Mouse (Mus musculus): ENCODE results near the gene Ankfn1. TPM values are rescaled to one million over a fixed set of nuclear protein-coding genes. Genes with fewer than 3 reads are reported as not detected.

The Ankfn1 gene
- total RNA-seq, 2 experiments from 2014 or later = 0.10 TPM; not detected in 1

- intact Hi-C loops (cut with DNase I) = loop anchor here (10.0 kb wide), 1 partner anchor 240 kb away; no protein-coding TSS in a partner anchor
- no peak for DNase-seq
Observed at GRCm38 (mm10) chr11:89404489-89404888, 373.0 kb downstream of the Ankfn1 start.

- intact Hi-C loops (cut with DNase I) = loop anchor here (10.0 kb wide), 1 partner anchor 239 kb away; no protein-coding TSS in a partner anchor
- DNase-seq = no peak
Observed at GRCm38 (mm10) chr11:89403436-89403835, 374.0 kb downstream of the Ankfn1 start.

GRCm38 (mm10) chr11:89388851-89389250 is 388.6 kb downstream of the Ankfn1 start:
- DNase-seq = no peak
- intact Hi-C loops (cut with DNase I) = no loop called here

- intact Hi-C loops (cut with DNase I) = no loop called here
- no peak for DNase-seq
Observed at GRCm38 (mm10) chr11:89382634-89383009, 394.8 kb downstream of the Ankfn1 start.

GRCm38 (mm10) chr11:89381782-89382633 is 395.4 kb downstream of the Ankfn1 start:
- intact Hi-C loops (cut with DNase I) = no loop called here
- no peak for DNase-seq

- intact Hi-C loops (cut with DNase I) = no loop called here
- no peak for DNase-seq
Observed at GRCm38 (mm10) chr11:89370941-89371340, 406.5 kb downstream of the Ankfn1 start.

- DNase-seq = no peak
- intact Hi-C loops (cut with DNase I) = no loop called here
Observed at GRCm38 (mm10) chr11:89370373-89370772, 407.1 kb downstream of the Ankfn1 start.

- DNase-seq = no peak
- intact Hi-C loops (cut with DNase I) = no loop called here
Observed at GRCm38 (mm10) chr11:89363981-89364380, 413.5 kb downstream of the Ankfn1 start.

GRCm38 (mm10) chr11:89360895-89361294 is 416.6 kb downstream of the Ankfn1 start:
- no peak for DNase-seq

GRCm38 (mm10) chr11:89358546-89358945 is 418.9 kb downstream of the Ankfn1 start:
- intact Hi-C loops (cut with DNase I) = no loop called here
- DNase-seq = no peak

More at GRCm38 (mm10) chr11:89360895-89361294, 416.6 kb downstream of the Ankfn1 start:
- intact Hi-C loops (cut with DNase I) = no loop called here

- intact Hi-C loops (cut with DNase I) = no loop called here
- DNase-seq = no peak
Observed at GRCm38 (mm10) chr11:89356479-89356878, 421.0 kb downstream of the Ankfn1 start.

- DNase-seq = no peak
- intact Hi-C loops (cut with DNase I) = no loop called here
Observed at GRCm38 (mm10) chr11:89356018-89356417, 421.4 kb downstream of the Ankfn1 start.

GRCm38 (mm10) chr11:89340238-89340637 is 437.2 kb downstream of the Ankfn1 start:
- intact Hi-C loops (cut with DNase I) = no loop called here
- DNase-seq = no peak

Other genes with a start within 250 kb of the Ankfn1 start
- 1 to 10 TPM; 3.0 TPM for gene Pctp, start 225.2 kb upstream of the Ankfn1 start, total RNA-seq (2021)

Data from gastrocnemius, postnatal 36 days (tissue).